Mouse (Mus musculus) embryonic facial prominence, embryonic 14.5 days (tissue): ENCODE results near the gene Acot5. TPM values are rescaled to one million over a fixed set of nuclear protein-coding genes. Genes with fewer than 3 reads are reported as not detected.
"Not testable (repeated sequence)": the region's sequence is repeated elsewhere in the genome, so short reads cannot be mapped to it uniquely, and the experiment has no call there.

ENCODE experiments used
- ATAC-seq: fragments of 200-750 bp; cut with Nextera tagmentation; 2 replicates; pipeline ENCODE4 v1.8.0; 2017; ENCODE audit warnings: low read depth, moderate number of reproducible peaks, moderate TSS enrichment
- DNase-seq: peaks from one replicate; pipeline ENCODE4 v3.0.0-alpha.2; 2015; ENCODE audit warnings: low spot score
- H3K27ac ChIP-seq: fragments of 300-500 bp; sonication (generic); replicated peaks from 2 replicates; pipeline ENCODE4 v1.5.1; 2014; ENCODE audit warnings: low read depth, mild to moderate bottlenecking, low read length, moderate library complexity
- H3K27me3 ChIP-seq: fragments of 300-500 bp; sonication (generic); replicated peaks from 2 replicates; pipeline ENCODE4 v1.6.1; 2014; ENCODE audit warnings: low read length; ENCODE audit not compliant: control insufficient read depth, insufficient read depth
- H3K36me3 ChIP-seq: fragments of 300-500 bp; sonication (generic); 2 replicates; pipeline ENCODE4 v1.6.1; 2014; ENCODE audit warnings: low read length, mixed read lengths; ENCODE audit not compliant: control insufficient read depth, insufficient read depth
- H3K4me1 ChIP-seq: fragments of 300-500 bp; sonication (generic); 2 replicates; pipeline ENCODE4 v1.6.1; 2014; ENCODE audit warnings: antibody characterized with exemption, low read length; ENCODE audit not compliant: control insufficient read depth, insufficient read depth
- H3K4me2 ChIP-seq: fragments of 300-500 bp; sonication (generic); 2 replicates; pipeline ENCODE4 v1.6.1; 2014; ENCODE audit warnings: low read depth, mild to moderate bottlenecking, low read length, moderate library complexity, mixed read lengths
- H3K4me3 ChIP-seq: fragments of 300-500 bp; sonication (generic); 2 replicates; pipeline ENCODE4 v1.5.1; 2014; ENCODE audit warnings: low read depth, mild to moderate bottlenecking, low read length
- H3K9ac ChIP-seq: fragments of 300-500 bp; sonication (generic); 2 replicates; pipeline ENCODE4 v1.6.1; 2014; ENCODE audit warnings: low read depth, mild to moderate bottlenecking, low read length, moderate library complexity, mixed read lengths
- H3K9me3 ChIP-seq: fragments of 300-500 bp; sonication (generic); 2 replicates; pipeline ENCODE4 v1.6.1; 2016; ENCODE audit warnings: low read length; ENCODE audit not compliant: control insufficient read depth
- WGBS: fragments of 180-500 bp; shearing (Covaris S2); extraction: QIAGEN DNeasy Blood & Tissue Kit; methylation state at CpG from one replicate; pipeline ENCODE4 v1.1.7; 2014; 5-methylcytosine and 5-hydroxymethylcytosine counted together
- polyA plus RNA-seq: library from polyadenylated mRNA; unstranded; fragments of >200 nt; fragmentation: Nextera tagmentation; extraction: Ambion mirVana; gene quantifications from 2 replicates; pipeline ENCODE4 v1.2.1, GENCODE M21; 2014

The Acot5 gene
- polyA plus RNA-seq, 1 experiment from 2014 or later: not detected

GRCm38 (mm10) chr12:84032854-84033253 lies 36.3 kb upstream of the Acot5 start:
- no peak overlapping the region for H3K4me2 ChIP-seq
- no peak overlapping the region for H3K4me3 ChIP-seq
- no peak overlapping the region for H3K27ac ChIP-seq
- no peak for DNase-seq
- H3K36me3 ChIP-seq: no peaks in the 10 kb centered on the region
- no peak overlapping the region for H3K9ac ChIP-seq
- no peaks in the 10 kb centered on the region for H3K27me3 ChIP-seq
- no peaks in the 10 kb centered on the region for H3K9me3 ChIP-seq
- WGBS: 88% methylated on average over 4 of the region's 4 CpGs
- H3K4me1 ChIP-seq: no peaks in the 10 kb centered on the region
- ATAC-seq: no peak

GRCm38 (mm10) chr12:84033302-84033701 lies 35.8 kb upstream of the Acot5 start:
- not testable (repeated sequence) for H3K4me1 ChIP-seq, H3K36me3 ChIP-seq, ATAC-seq, DNase-seq, H3K4me3 ChIP-seq, H3K27ac ChIP-seq, H3K4me2 ChIP-seq, H3K9me3 ChIP-seq, H3K9ac ChIP-seq, H3K27me3 ChIP-seq
- 64% methylated on average over 2 of the region's 2 CpGs for WGBS

GRCm38 (mm10) chr12:84034108-84034507 lies 35.0 kb upstream of the Acot5 start:
- no peaks in the 10 kb centered on the region for H3K9me3 ChIP-seq
- ATAC-seq: no peak
- H3K4me2 ChIP-seq: no peak overlapping the region
- WGBS: 48% methylated on average over 4 of the region's 4 CpGs
- no peaks in the 10 kb centered on the region for H3K4me1 ChIP-seq
- no peak overlapping the region for H3K9ac ChIP-seq
- H3K27me3 ChIP-seq: no peaks in the 10 kb centered on the region
- H3K4me3 ChIP-seq: no peak overlapping the region
- H3K36me3 ChIP-seq: no peaks in the 10 kb centered on the region
- no peak for DNase-seq
- H3K27ac ChIP-seq: no peak overlapping the region

- H3K27ac ChIP-seq, ATAC-seq, H3K9me3 ChIP-seq, H3K36me3 ChIP-seq, H3K4me1 ChIP-seq, H3K27me3 ChIP-seq, DNase-seq: not testable (repeated sequence)
- Histone ChIP-seq H3K9ac (peak within 1 kb of the TSS; percentile 64), H3K4me3 (peak within 1 kb of the TSS; percentile 45), H3K4me2 (peak within 1 kb of the TSS; percentile 71)
- 5% methylated on average over 14 of the region's 32 CpGs for WGBS
Measured at GRCm38 (mm10) chr12:84038241-84038640, 30.9 kb upstream of the Acot5 start, which contains the start of gene Acot4. Gene Acot4 (plus strand): TSS chr12:84038379.

GRCm38 (mm10) chr12:84038691-84039111 lies 30.4 kb upstream of the Acot5 start, which contains the start of gene Gm49366:
Gene Gm49366 (plus strand): TSS chr12:84038935.
- Histone ChIP-seq H3K4me3 (peak within 1 kb of the TSS; percentile 45), H3K9ac (peak within 1 kb of the TSS; percentile 64), H3K4me2 (peak within 1 kb of the TSS; percentile 71)
- not testable (repeated sequence) for H3K4me1 ChIP-seq, H3K27me3 ChIP-seq, H3K27ac ChIP-seq, H3K9me3 ChIP-seq, H3K36me3 ChIP-seq
- DNase-seq (peak; percentile 1), ATAC-seq (0 out of 2 replicates have a peak, but pooled peaks have one; percentile 53)
- 4% methylated on average over 24 of the region's 39 CpGs for WGBS

GRCm38 (mm10) chr12:84042248-84042647 lies 26.9 kb upstream of the Acot5 start:
- Histone ChIP-seq H3K27me3 (no peaks in the 10 kb centered on the region), H3K9me3 (peaks cover 8% of the 10 kb centered on the region), H3K4me3 (no peak overlapping the region), H3K4me2 (no peak overlapping the region), H3K27ac (no peak overlapping the region), H3K36me3 (no peaks in the 10 kb centered on the region), H3K4me1 (no peaks in the 10 kb centered on the region), H3K9ac (no peak overlapping the region)
- 86% methylated on average over 5 of the region's 5 CpGs for WGBS
- DNase-seq (no peak), ATAC-seq (no peak)

- no peak overlapping the region for H3K4me2 ChIP-seq
- 71% methylated on average over 2 of the region's 2 CpGs for WGBS
- no peaks in the 10 kb centered on the region for H3K4me1 ChIP-seq
- H3K27ac ChIP-seq: no peak overlapping the region
- H3K9me3 ChIP-seq: peaks cover 18% of the 10 kb centered on the region
- ATAC-seq (no peak), DNase-seq (no peak)
- H3K4me3 ChIP-seq: no peak overlapping the region
- no peaks in the 10 kb centered on the region for H3K36me3 ChIP-seq
- H3K27me3 ChIP-seq: no peaks in the 10 kb centered on the region
- H3K9ac ChIP-seq: no peak overlapping the region
Measured at GRCm38 (mm10) chr12:84044045-84044444, 25.1 kb upstream of the Acot5 start.

- ATAC-seq (no peak), DNase-seq (no peak)
- H3K9me3 ChIP-seq: peaks cover 11% of the 10 kb centered on the region
- no peak overlapping the region for H3K9ac ChIP-seq
- no peak overlapping the region for H3K4me2 ChIP-seq
- WGBS: 97% methylated on average over 1 of the region's 1 CpGs
- H3K27ac ChIP-seq: no peak overlapping the region
- H3K4me3 ChIP-seq: no peak overlapping the region
- H3K27me3 ChIP-seq: no peaks in the 10 kb centered on the region
- H3K4me1 ChIP-seq: no peaks in the 10 kb centered on the region
- H3K36me3 ChIP-seq: no peaks in the 10 kb centered on the region
Measured at GRCm38 (mm10) chr12:84046906-84047305, 22.2 kb upstream of the Acot5 start.

- not testable (repeated sequence) for H3K36me3 ChIP-seq, H3K4me1 ChIP-seq, H3K27ac ChIP-seq, ATAC-seq, H3K4me2 ChIP-seq, H3K4me3 ChIP-seq, DNase-seq, H3K9ac ChIP-seq
- peaks cover 18% of the 10 kb centered on the region; the same call in 1 of the 2 replicates for H3K27me3 ChIP-seq
- WGBS: 89% methylated on average over 5 of the region's 5 CpGs
- peaks cover 11% of the 10 kb centered on the region for H3K9me3 ChIP-seq
Measured at GRCm38 (mm10) chr12:84050744-84051143, 18.4 kb upstream of the Acot5 start.
